Mouse (Mus musculus) stomach, postnatal 0 days (tissue): ENCODE measurements around the gene Plekha6. TPM values are rescaled to one million over a fixed set of nuclear protein-coding genes. Genes with fewer than 3 reads are reported as not detected.
A peak's percentile ranks its signal among the peaks of the same experiment; 100 is the strongest.

Source experiments
- ATAC-seq: fragments of 200-750 bp; cut with Nextera tagmentation; 2 replicates; pipeline ENCODE4 v1.8.0; 2017; ENCODE audit not compliant: low FRiP score, low TSS enrichment
- DNase-seq: peaks from one replicate; pipeline ENCODE4 v3.0.0-alpha.2; 2016; ENCODE audit warnings: low spot score
- H3K27ac ChIP-seq: fragments of 300-500 bp; sonication (generic); replicated peaks from 2 replicates; pipeline ENCODE4 v1.5.1; 2014; ENCODE audit warnings: mild to moderate bottlenecking, control low read depth
- H3K27me3 ChIP-seq: fragments of 300-500 bp; sonication (generic); 2 replicates; pipeline ENCODE4 v1.6.1; 2014; ENCODE audit warnings: low read length; ENCODE audit not compliant: control insufficient read depth, insufficient read depth
- H3K36me3 ChIP-seq: fragments of 300-500 bp; sonication (generic); 2 replicates; pipeline ENCODE4 v1.6.1; 2014; ENCODE audit warnings: low read length, mixed read lengths; ENCODE audit not compliant: control insufficient read depth, insufficient read depth
- H3K4me1 ChIP-seq: fragments of 300-500 bp; sonication (generic); replicated peaks from 2 replicates; pipeline ENCODE4 v1.6.1; 2014; ENCODE audit warnings: antibody characterized with exemption; ENCODE audit not compliant: control insufficient read depth, insufficient read depth
- H3K4me2 ChIP-seq: fragments of 300-500 bp; sonication (generic); replicated peaks from 2 replicates; pipeline ENCODE4 v1.6.1; 2014; ENCODE audit warnings: low read depth, mild to moderate bottlenecking, control low read depth, moderate library complexity
- H3K4me3 ChIP-seq: fragments of 300-500 bp; sonication (generic); 2 replicates; pipeline ENCODE4 v1.5.1; 2014; ENCODE audit warnings: low read depth, low read length, control low read depth
- H3K9ac ChIP-seq: fragments of 300-500 bp; sonication (generic); 2 replicates; pipeline ENCODE4 v1.6.1; 2014; ENCODE audit warnings: mild to moderate bottlenecking, low read length, control low read depth, mixed read lengths
- H3K9me3 ChIP-seq: fragments of 300-500 bp; sonication (generic); 2 replicates; pipeline ENCODE4 v1.6.1; 2016; ENCODE audit warnings: low read length; ENCODE audit not compliant: control insufficient read depth
- CTCF ChIP-seq: IDR thresholded peaks from 2 replicates; pipeline ENCODE4 v1.5.1; 2016; ENCODE audit warnings: antibody characterized with exemption, low read depth, mild to moderate bottlenecking, moderate library complexity
- EP300 ChIP-seq: optimal IDR thresholded peaks from 2 replicates; pipeline ENCODE3; 2016; ENCODE audit warnings: antibody characterized with exemption
- WGBS: fragments of 180-500 bp; shearing (Covaris S2); extraction: QIAGEN DNeasy Blood & Tissue Kit; methylation state at CpG from one replicate; pipeline ENCODE4 v1.1.7; 2014; 5-methylcytosine and 5-hydroxymethylcytosine counted together
- polyA plus RNA-seq: library from polyadenylated mRNA; unstranded; fragments of >200 nt; fragmentation: Nextera tagmentation; extraction: Ambion mirVana; gene quantifications from 2 replicates; pipeline ENCODE4 v1.2.1, GENCODE M21; 2015

The Plekha6 gene
- polyA plus RNA-seq, 1 experiment from 2014 or later, result 11.1 TPM

- ATAC-seq (no peak), DNase-seq (no peak)
- no peak for TF ChIP-seq EP300
- no peak for TF ChIP-seq CTCF
- Histone ChIP-seq H3K27me3 (no peaks in the 10 kb centered on the region), H3K36me3 (no peaks in the 10 kb centered on the region), H3K9me3 (no peaks in the 10 kb centered on the region), H3K4me3 (no peak overlapping the region), H3K27ac (no peak overlapping the region), H3K9ac (no peak overlapping the region), H3K4me1 (no peaks in the 10 kb centered on the region), H3K4me2 (no peak overlapping the region)
- 93% methylated on average over 8 of the region's 8 CpGs for WGBS
Observed at GRCm38 (mm10) chr1:133148122-133148521, 15.9 kb upstream of the Plekha6 start.

- H3K36me3 ChIP-seq, result no peaks in the 10 kb centered on the region
- no peaks in the 10 kb centered on the region for H3K9me3 ChIP-seq
- no peaks in the 10 kb centered on the region for H3K4me1 ChIP-seq
- 91% methylated on average over 2 of the region's 2 CpGs for WGBS
- no peak for DNase-seq
- no peaks in the 10 kb centered on the region for H3K27me3 ChIP-seq
- H3K4me2 ChIP-seq, result no peak overlapping the region
- H3K27ac ChIP-seq, result no peak overlapping the region
- TF ChIP-seq EP300 (no peak), CTCF (no peak)
- no peak for ATAC-seq
- H3K9ac ChIP-seq, result no peak overlapping the region
- H3K4me3 ChIP-seq, result no peak overlapping the region
Observed at GRCm38 (mm10) chr1:133150556-133150955, 13.5 kb upstream of the Plekha6 start.

DNA sequence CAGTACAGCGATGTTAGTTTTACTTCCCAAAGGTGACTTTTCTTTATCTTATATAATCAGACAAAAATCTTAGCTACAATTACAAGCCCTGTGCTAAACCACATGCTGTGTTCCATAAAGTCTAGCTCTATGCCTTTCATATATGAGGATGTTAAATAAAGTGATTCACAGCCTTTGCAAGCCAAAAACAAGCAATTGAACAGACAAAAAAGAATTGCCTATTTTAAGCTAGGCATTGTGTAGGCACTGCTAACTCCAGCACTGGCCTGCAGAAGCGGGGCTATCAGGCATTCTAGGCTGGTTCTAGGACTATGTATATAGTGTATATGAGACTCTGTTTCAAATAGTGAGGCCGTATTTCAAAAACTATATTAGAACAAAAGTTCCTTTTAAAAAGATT, 11.8 kb upstream of the Plekha6 start:
- H3K36me3 ChIP-seq, result no peaks in the 10 kb centered on the region
- H3K27ac ChIP-seq, result no peak overlapping the region
- TF ChIP-seq EP300 (no peak), CTCF (no peak)
- H3K4me2 ChIP-seq, result no peak overlapping the region
- ATAC-seq (no peak), DNase-seq (no peak)
- H3K9ac ChIP-seq, result no peak overlapping the region
- H3K9me3 ChIP-seq, result no peaks in the 10 kb centered on the region
- no peaks in the 10 kb centered on the region for H3K27me3 ChIP-seq
- no peaks in the 10 kb centered on the region for H3K4me1 ChIP-seq
- WGBS, result 71% methylated on average over 3 of the region's 3 CpGs
- H3K4me3 ChIP-seq, result no peak overlapping the region

DNA sequence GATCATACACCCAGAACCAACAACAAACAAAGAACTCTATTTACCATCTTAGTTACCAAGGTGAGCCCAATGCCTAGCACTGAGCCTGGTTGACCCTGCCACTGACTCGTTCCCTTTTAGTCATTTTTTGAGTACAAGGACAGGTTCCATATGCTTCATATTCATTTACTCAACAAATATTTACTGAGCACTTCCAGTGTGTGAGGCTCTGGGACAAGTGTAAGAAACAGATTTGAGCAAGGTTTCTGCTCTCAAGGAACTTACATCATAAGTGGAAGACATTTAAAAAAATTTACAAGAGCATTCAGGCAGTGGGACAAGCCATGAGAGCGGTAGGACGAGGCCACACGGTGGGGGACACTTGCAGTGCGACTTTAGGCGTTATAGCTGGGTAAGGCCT, 8.7 kb upstream of the Plekha6 start:
- Histone ChIP-seq H3K27me3 (no peaks in the 10 kb centered on the region), H3K4me3 (no peak overlapping the region), H3K4me1 (peaks cover 2% of the 10 kb centered on the region; the same call in 1 of the 2 replicates), H3K27ac (no peak overlapping the region), H3K36me3 (no peaks in the 10 kb centered on the region), H3K9ac (no peak overlapping the region), H3K9me3 (no peaks in the 10 kb centered on the region), H3K4me2 (no peak overlapping the region)
- no peak for TF ChIP-seq CTCF
- no peak for TF ChIP-seq EP300
- no peak for DNase-seq
- no peak for ATAC-seq
- WGBS, result 72% methylated on average over 6 of the region's 6 CpGs

- Histone ChIP-seq H3K27me3 (no peaks in the 10 kb centered on the region; the same call in 1 of the 2 replicates), H3K9me3 (no peaks in the 10 kb centered on the region), H3K4me2 (peak overlapping the region; percentile 46), H3K9ac (0 out of 2 replicates have a peak overlapping the region, but pooled peaks have one; percentile 41), H3K36me3 (no peaks in the 10 kb centered on the region), H3K4me3 (0 out of 2 replicates have a peak overlapping the region, but pooled peaks have one; percentile 12), H3K27ac (peak overlapping the region; percentile 88), H3K4me1 (peaks cover 2% of the 10 kb centered on the region; the same call in 1 of the 2 replicates)
- WGBS, result 4% methylated on average over 7 of the region's 7 CpGs
- no peak for ATAC-seq
- peak; percentile 43 for DNase-seq
- no peak for TF ChIP-seq CTCF
- TF ChIP-seq EP300, result no peak
Observed at GRCm38 (mm10) chr1:133159128-133159564, 4.9 kb upstream of the Plekha6 start.

GRCm38 (mm10) chr1:133161559-133161958, 2.5 kb upstream of the Plekha6 start:
- Histone ChIP-seq H3K9ac (no peak overlapping the region), H3K4me1 (peaks cover 2% of the 10 kb centered on the region; the same call in 1 of the 2 replicates), H3K4me2 (peak overlapping the region; percentile 27), H3K27me3 (no peaks in the 10 kb centered on the region; the same call in 1 of the 2 replicates), H3K4me3 (no peak overlapping the region), H3K36me3 (no peaks in the 10 kb centered on the region), H3K27ac (peak overlapping the region; percentile 84), H3K9me3 (no peaks in the 10 kb centered on the region)
- DNase-seq, result peak; percentile 58
- ATAC-seq, result peak; percentile 67
- no peak for TF ChIP-seq EP300
- TF ChIP-seq CTCF, result no peak
- 51% methylated on average over 4 of the region's 4 CpGs for WGBS
